Mouse (Mus musculus): ENCODE data around the gene Cdkn1b.

Gene Cdkn1b

GRCm38 (mm10) chr6:134920190-134921013, at the start of gene Cdkn1b:
Gene Cdkn1b (plus strand): TSS chr6:134920401.
- peak; percentile 92 for DNase-seq (ENCODE audit: low spot score)

GRCm38 (mm10) chr6:134870887-134871286, 49.3 kb upstream of the Cdkn1b start:
- no peak for DNase-seq (ENCODE audit: low spot score)

- DNase-seq (ENCODE audit: low spot score) = no peak
These were observed 48.0 kb upstream of the Cdkn1b start for GRCm38 (mm10) chr6:134872236-134872635.

- DNase-seq (ENCODE audit: low spot score) = no peak
These were observed 47.2 kb upstream of the Cdkn1b start for GRCm38 (mm10) chr6:134873018-134873417.

GRCm38 (mm10) chr6:134876795-134877194, 43.4 kb upstream of the Cdkn1b start:
- peak; percentile 49 for DNase-seq (ENCODE audit: low spot score)

- no peak for DNase-seq (ENCODE audit: low spot score)
These were observed 42.9 kb upstream of the Cdkn1b start for GRCm38 (mm10) chr6:134877276-134877675.

GRCm38 (mm10) chr6:134877892-134878291, 42.3 kb upstream of the Cdkn1b start:
- no peak for DNase-seq (ENCODE audit: low spot score)

- no peak for DNase-seq (ENCODE audit: low spot score)
These were observed 40.6 kb upstream of the Cdkn1b start for GRCm38 (mm10) chr6:134879556-134879955.

GRCm38 (mm10) chr6:134880046-134880445, 40.2 kb upstream of the Cdkn1b start:
- no peak for DNase-seq (ENCODE audit: low spot score)

GRCm38 (mm10) chr6:134883661-134884060, 36.5 kb upstream of the Cdkn1b start:
- DNase-seq (ENCODE audit: low spot score) = no peak

- DNase-seq (ENCODE audit: low spot score) = no peak
These were observed 34.7 kb upstream of the Cdkn1b start for GRCm38 (mm10) chr6:134885515-134885914.

GRCm38 (mm10) chr6:134886475-134886874, 33.7 kb upstream of the Cdkn1b start:
- no peak for DNase-seq (ENCODE audit: low spot score)

- DNase-seq (ENCODE audit: low spot score) = no peak
These were observed 33.2 kb upstream of the Cdkn1b start for GRCm38 (mm10) chr6:134887008-134887407.

- peak; percentile 93 for DNase-seq (ENCODE audit: low spot score)
These were observed 32.3 kb upstream of the Cdkn1b start for GRCm38 (mm10) chr6:134887711-134888449.

- DNase-seq (ENCODE audit: low spot score) = peak; percentile 53
These were observed 31.6 kb upstream of the Cdkn1b start for GRCm38 (mm10) chr6:134888563-134889017.

GRCm38 (mm10) chr6:134889763-134890162, 30.4 kb upstream of the Cdkn1b start:
- no peak for DNase-seq (ENCODE audit: low spot score)

- no peak for DNase-seq (ENCODE audit: low spot score)
These were observed 29.8 kb upstream of the Cdkn1b start for GRCm38 (mm10) chr6:134890436-134890835.

GRCm38 (mm10) chr6:134896570-134897436, 23.4 kb upstream of the Cdkn1b start:
- DNase-seq (ENCODE audit: low spot score) = peak; percentile 7

- peak; percentile 95 for DNase-seq (ENCODE audit: low spot score)
These were observed 22.6 kb upstream of the Cdkn1b start for GRCm38 (mm10) chr6:134897443-134898094.

- peak; percentile 96 for DNase-seq (ENCODE audit: low spot score)
These were observed 21.9 kb upstream of the Cdkn1b start, which contains the start of gene Gpr19 for GRCm38 (mm10) chr6:134898095-134898965. Gene Gpr19 (minus strand): TSS chr6:134898578.

Measured in embryo, embryonic 10 days (tissue).